Mouse (Mus musculus) liver, postnatal 0 days (tissue): Measurements from ENCODE around the gene Rnft2. TPM values are rescaled to one million over a fixed set of nuclear protein-coding genes. Genes with fewer than 3 reads are reported as not detected.

Source experiments
- ATAC-seq: fragments of 200-750 bp; cut with Nextera tagmentation; 2 replicates; pipeline ENCODE4 v1.8.0; 2017; ENCODE audit warnings: mild to moderate bottlenecking, moderate library complexity
- DNase-seq: peaks from one replicate; pipeline ENCODE4 v3.0.0-alpha.2; 2016
- H3K27ac ChIP-seq: fragments of 300-500 bp; sonication (generic); 2 replicates; pipeline ENCODE4 v1.5.1; 2014; ENCODE audit warnings: antibody characterized with exemption, moderate library complexity, mild to moderate bottlenecking, low read depth
- H3K27me3 ChIP-seq: fragments of 300-500 bp; sonication (generic); 2 replicates; pipeline ENCODE4 v1.6.1; 2014; ENCODE audit warnings: low read length, control low read depth, mixed read lengths; ENCODE audit not compliant: insufficient read depth
- H3K36me3 ChIP-seq: fragments of 300-500 bp; sonication (generic); replicated peaks from 2 replicates; pipeline ENCODE4 v1.6.1; 2014; ENCODE audit warnings: mild to moderate bottlenecking, control low read depth, low read length, moderate library complexity, mixed read lengths; ENCODE audit not compliant: insufficient read depth
- H3K4me1 ChIP-seq: fragments of 300-500 bp; sonication (generic); 2 replicates; pipeline ENCODE4 v1.6.1; 2014; ENCODE audit warnings: antibody characterized with exemption, mild to moderate bottlenecking, control low read depth; ENCODE audit not compliant: insufficient read depth
- H3K4me2 ChIP-seq: fragments of 300-500 bp; sonication (generic); 2 replicates; pipeline ENCODE4 v1.6.1; 2014; ENCODE audit warnings: low read depth, mild to moderate bottlenecking, low read length, moderate library complexity, mixed read lengths
- H3K4me3 ChIP-seq: fragments of 300-500 bp; sonication (generic); 2 replicates; pipeline ENCODE4 v1.5.1; 2014; ENCODE audit warnings: low read depth, low read length
- H3K9ac ChIP-seq: fragments of 300-500 bp; sonication (generic); replicated peaks from 2 replicates; pipeline ENCODE4 v1.6.1; 2014; ENCODE audit warnings: mild to moderate bottlenecking, moderate library complexity
- H3K9me3 ChIP-seq: fragments of 300-500 bp; sonication (generic); 2 replicates; pipeline ENCODE4 v1.6.1; 2016; ENCODE audit warnings: mild to moderate bottlenecking, control low read depth, low read length, mixed read lengths
- CTCF ChIP-seq: sonication (generic); IDR thresholded peaks from 2 replicates; pipeline ENCODE4 v1.5.1; 2016; ENCODE audit warnings: antibody characterized with exemption, low read depth
- EP300 ChIP-seq: IDR thresholded peaks from 2 replicates; pipeline ENCODE4 v1.6.1; 2016; ENCODE audit warnings: antibody characterized with exemption, low read depth, mild to moderate bottlenecking
- WGBS: fragments of 180-500 bp; shearing (Covaris S2); extraction: QIAGEN DNeasy Blood & Tissue Kit; methylation state at CpG from one replicate; pipeline ENCODE4 v1.1.7; 2014; ENCODE audit not compliant: insufficient replicate concordance; 5-methylcytosine and 5-hydroxymethylcytosine counted together
- polyA plus RNA-seq: library from polyadenylated mRNA; unstranded; fragments of >200 nt; fragmentation: Nextera tagmentation; extraction: Ambion mirVana; gene quantifications from 2 replicates; pipeline ENCODE4 v1.2.1, GENCODE M21; 2015

The Rnft2 gene
- polyA plus RNA-seq, 1 experiment from 2014 or later = not detected

GRCm38 (mm10) chr5:118167561-118167995 lies 77.3 kb downstream of the Rnft2 start:
- 63% methylated on average over 8 of the region's 8 CpGs for WGBS
- H3K36me3 ChIP-seq = no peaks in the 10 kb centered on the region
- ATAC-seq (no peak), DNase-seq (no peak)
- H3K27ac ChIP-seq = no peak overlapping the region
- no peak overlapping the region for H3K4me3 ChIP-seq
- peaks cover 13% of the 10 kb centered on the region for H3K4me1 ChIP-seq
- no peak for TF ChIP-seq CTCF
- TF ChIP-seq EP300 = no peak
- H3K9me3 ChIP-seq = no peaks in the 10 kb centered on the region
- no peak overlapping the region for H3K9ac ChIP-seq
- H3K4me2 ChIP-seq = no peak overlapping the region
- peaks cover 56% of the 10 kb centered on the region for H3K27me3 ChIP-seq

GRCm38 (mm10) chr5:118165462-118165861 lies 79.5 kb downstream of the Rnft2 start:
- no peak overlapping the region for H3K4me2 ChIP-seq
- DNase-seq = no peak
- H3K4me1 ChIP-seq = peaks cover 6% of the 10 kb centered on the region
- H3K36me3 ChIP-seq = no peaks in the 10 kb centered on the region
- no peak for ATAC-seq
- no peak overlapping the region for H3K9ac ChIP-seq
- peak; percentile 23; the same call in 1 of the 2 replicates for TF ChIP-seq CTCF
- TF ChIP-seq EP300 = no peak
- no peak overlapping the region for H3K4me3 ChIP-seq
- H3K27ac ChIP-seq = no peak overlapping the region
- peaks cover 47% of the 10 kb centered on the region for H3K27me3 ChIP-seq
- no peaks in the 10 kb centered on the region for H3K9me3 ChIP-seq

- peaks cover 40% of the 10 kb centered on the region for H3K27me3 ChIP-seq
Measured at GRCm38 (mm10) chr5:118164581-118164980, 80.3 kb downstream of the Rnft2 start, which contains the start of gene Hrk. TSS of gene Hrk (plus strand) at chr5:118164648.

GRCm38 (mm10) chr5:118160691-118161090 lies 84.2 kb downstream of the Rnft2 start:
- H3K27me3 ChIP-seq = peaks cover 19% of the 10 kb centered on the region
- DNase-seq (no peak), ATAC-seq (no peak)
- 27% methylated on average over 4 of the region's 4 CpGs for WGBS
- H3K9me3 ChIP-seq = no peaks in the 10 kb centered on the region
- H3K36me3 ChIP-seq = no peaks in the 10 kb centered on the region
- TF ChIP-seq CTCF (no peak), EP300 (no peak)
- H3K4me2 ChIP-seq = no peak overlapping the region
- no peak overlapping the region for H3K4me3 ChIP-seq
- H3K27ac ChIP-seq = no peak overlapping the region
- H3K4me1 ChIP-seq = peaks cover 3% of the 10 kb centered on the region; the same call in 1 of the 2 replicates
- no peak overlapping the region for H3K9ac ChIP-seq

More at GRCm38 (mm10) chr5:118164581-118164980, 80.3 kb downstream of the Rnft2 start, which contains the start of gene Hrk:
- H3K27ac ChIP-seq = no peak within 1 kb of the TSS
- TF ChIP-seq CTCF = no peak
- H3K4me2 ChIP-seq = no peak within 1 kb of the TSS
- H3K9ac ChIP-seq = no peak within 1 kb of the TSS
- DNase-seq (no peak), ATAC-seq (no peak)
- H3K4me3 ChIP-seq = no peak within 1 kb of the TSS
- no peaks in the 10 kb centered on the region for H3K9me3 ChIP-seq
- 64% methylated on average over 12 of the region's 12 CpGs for WGBS
- H3K4me1 ChIP-seq = peaks cover 2% of the 10 kb centered on the region
- H3K36me3 ChIP-seq = no peaks in the 10 kb centered on the region

GRCm38 (mm10) chr5:118156976-118157375 lies 87.9 kb downstream of the Rnft2 start:
- peak; percentile 77 for DNase-seq
- Histone ChIP-seq H3K4me1 (peaks cover 7% of the 10 kb centered on the region), H3K9ac (no peak overlapping the region), H3K4me2 (no peak overlapping the region), H3K27me3 (peaks cover 10% of the 10 kb centered on the region), H3K36me3 (no peaks in the 10 kb centered on the region), H3K4me3 (no peak overlapping the region), H3K9me3 (no peaks in the 10 kb centered on the region), H3K27ac (peak overlapping the region; percentile 66)
- TF ChIP-seq CTCF (no peak), EP300 (no peak)
- 26% methylated on average over 4 of the region's 4 CpGs for WGBS
- peak; percentile 84 for ATAC-seq

GRCm38 (mm10) chr5:118155565-118155947 lies 89.4 kb downstream of the Rnft2 start:
- 19% methylated on average over 9 of the region's 9 CpGs for WGBS

More at GRCm38 (mm10) chr5:118155565-118155947, 89.4 kb downstream of the Rnft2 start:
- Histone ChIP-seq H3K4me1 (peaks cover 7% of the 10 kb centered on the region), H3K4me2 (peak overlapping the region; percentile 93), H3K9me3 (no peaks in the 10 kb centered on the region), H3K9ac (no peak overlapping the region), H3K27me3 (peaks cover under 1% of the 10 kb centered on the region; the same call in 1 of the 2 replicates), H3K4me3 (peak overlapping the region; percentile 95), H3K27ac (peak overlapping the region; percentile 39; the same call in 1 of the 2 replicates), H3K36me3 (no peaks in the 10 kb centered on the region)
- TF ChIP-seq CTCF (no peak), EP300 (no peak)
- DNase-seq = no peak
- ATAC-seq = no peak
